Mouse (Mus musculus) gonadal fat pad, adult 2 months (tissue): ENCODE results near the gene Zfp629. TPM values are rescaled to one million over a fixed set of nuclear protein-coding genes. Genes with fewer than 3 reads are reported as not detected.

Experiments
- DNase-seq: peaks from one replicate; pipeline ENCODE4 v3.0.0-alpha.2; 2012; ENCODE audit warnings: low read depth
- polyA plus RNA-seq: library from polyadenylated mRNA; depleted of rRNA; stranded (reverse); fragments of >200 nt; gene quantifications from 2 replicates; pipeline ENCODE4 v1.2.3, GENCODE M21; 2012; rRNA removed

The Zfp629 gene
- polyA plus RNA-seq, 1 experiment, result 14.6 TPM

DNA sequence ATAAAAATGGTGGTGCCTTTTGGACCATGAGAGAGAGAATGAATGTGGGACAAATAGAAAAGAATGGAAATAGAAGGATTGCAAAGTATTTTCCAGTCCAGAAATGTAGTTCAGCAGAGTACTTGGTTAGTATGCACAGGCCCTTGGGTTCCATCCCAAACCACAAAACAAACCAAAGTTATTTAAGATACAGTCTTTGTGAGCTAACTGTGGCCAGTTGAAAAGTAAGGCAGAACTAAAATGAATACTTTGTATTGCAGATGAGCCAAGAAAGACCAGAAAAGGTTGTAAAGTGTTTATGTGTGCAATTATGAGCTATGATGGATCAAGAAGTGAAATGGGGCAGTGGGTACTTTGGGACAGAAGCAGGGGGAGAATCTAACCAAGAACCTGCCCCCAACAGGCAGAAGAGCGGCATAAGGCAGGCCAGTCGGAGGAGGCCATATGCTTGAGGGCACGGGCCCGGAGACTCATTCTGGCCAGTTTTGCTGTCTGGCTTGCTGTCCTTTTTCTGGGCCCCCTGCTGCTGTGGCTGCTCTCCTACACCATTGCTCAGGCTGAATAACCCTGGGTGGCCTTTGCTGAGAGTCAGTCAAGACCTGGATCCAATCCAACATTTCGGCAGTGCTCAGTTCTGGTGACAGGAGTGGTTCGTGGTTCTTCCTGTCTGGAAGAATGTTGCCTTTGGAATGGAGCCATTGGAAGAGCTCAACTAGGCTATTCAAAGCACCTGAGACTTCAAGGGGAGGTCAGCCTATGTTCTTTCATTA lies 51.0 kb downstream of the Zfp629 start:
- DNase-seq, result peak; percentile 74

DNA sequence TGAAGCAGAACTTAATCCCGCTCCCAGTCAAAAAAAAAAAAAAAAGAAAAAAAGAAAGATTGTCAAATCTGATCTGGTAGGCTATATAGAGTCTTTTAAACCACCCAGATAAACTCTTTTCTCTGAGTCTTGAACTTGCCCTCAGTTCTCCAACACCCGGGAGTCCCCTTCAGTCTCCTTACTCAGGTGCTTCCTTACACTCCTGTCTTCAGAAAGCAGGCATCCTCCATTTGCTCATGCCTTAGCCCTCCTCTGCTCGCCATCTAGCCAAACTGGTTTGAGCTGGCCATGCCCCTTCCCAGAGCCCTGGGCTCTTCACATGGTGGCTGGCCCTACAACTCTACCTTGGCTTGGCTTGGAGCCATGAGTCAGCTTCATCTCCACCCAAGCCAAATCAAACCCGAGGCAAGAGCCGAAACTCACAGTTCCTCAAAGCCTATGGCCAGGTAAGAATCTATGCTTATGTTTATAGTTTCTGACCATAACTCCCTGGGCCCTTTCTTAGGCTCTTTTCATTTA lies 54.2 kb downstream of the Zfp629 start, which contains the start of gene Tmem265:
Tmem265 (plus strand) TSS at position 51 of the 519 bp plus-strand sequence.
- DNase-seq, result no peak

DNA sequence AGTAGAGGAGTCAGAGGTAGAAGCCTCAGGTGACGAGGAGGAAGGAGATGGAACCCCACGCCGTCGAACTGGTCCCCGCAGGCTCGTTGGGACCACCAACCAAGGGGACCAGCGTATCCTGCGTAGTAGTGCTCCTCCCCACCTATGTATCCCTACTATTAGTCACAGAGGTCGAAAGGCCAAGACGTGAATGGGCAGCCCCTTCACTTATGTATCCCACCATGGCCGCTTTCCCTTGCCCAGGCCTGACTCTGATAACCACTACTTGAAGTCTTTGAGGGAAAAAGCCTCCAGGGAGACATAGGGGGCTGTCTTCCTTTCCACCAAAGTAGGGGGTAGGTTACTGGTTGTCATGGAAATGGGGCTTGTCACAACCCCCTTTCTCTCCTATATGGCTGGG lies 55.0 kb downstream of the Zfp629 start:
- DNase-seq, result no peak

Other genes starting within 250 kb of the Zfp629 start
- gene Zfp747, start 239.7 kb downstream of the Zfp629 start, polyA plus RNA-seq, result 8.7 and 9.4 TPM in 2 replicates
- gene 9130019O22Rik, start 228.6 kb downstream of the Zfp629 start, polyA plus RNA-seq, result 5.8 and 6.4 TPM in 2 replicates
- gene E430018J23Rik, start 222.2 kb downstream of the Zfp629 start, polyA plus RNA-seq, result 11.9 and 12.0 TPM in 2 replicates
- 5.6 and 5.9 TPM in 2 replicates for gene Zfp764, start 209.0 kb downstream of the Zfp629 start, polyA plus RNA-seq
- 18.1 and 22.4 TPM in 2 replicates for gene Zfp688, start 193.7 kb downstream of the Zfp629 start, polyA plus RNA-seq
- gene Zfp689, start 166.6 kb downstream of the Zfp629 start, polyA plus RNA-seq, result 3.5 and 4.2 TPM in 2 replicates
- gene Prr14, start 156.2 kb downstream of the Zfp629 start, polyA plus RNA-seq, result 52.6 and 58.8 TPM in 2 replicates
- gene Fbrs, start 136.6 kb downstream of the Zfp629 start, polyA plus RNA-seq, result 15.3 and 27.5 TPM in 2 replicates
- gene Srcap, start 103.8 kb downstream of the Zfp629 start, polyA plus RNA-seq, result 14.9 and 16.8 TPM in 2 replicates
- 8.9 and 12.1 TPM in 2 replicates for gene Gm42715, start 96.2 kb downstream of the Zfp629 start, polyA plus RNA-seq
- 0.18 TPM in 1 of 2 replicates, not detected in the other for gene Tmem265, start 54.4 kb downstream of the Zfp629 start, polyA plus RNA-seq
- gene Phkg2, start 42.5 kb downstream of the Zfp629 start, polyA plus RNA-seq, result 65.7 and 72.1 TPM in 2 replicates
- gene Ccdc189, start 27.2 kb downstream of the Zfp629 start, polyA plus RNA-seq, result 16.9 and 18.8 TPM in 2 replicates
- 29.2 and 32.8 TPM in 2 replicates for gene Rnf40, start 27.0 kb downstream of the Zfp629 start, polyA plus RNA-seq
- gene Bcl7c, start 93.1 kb upstream of the Zfp629 start, polyA plus RNA-seq, result 21.2 and 30.4 TPM in 2 replicates
- gene Ctf1, start 96.9 kb upstream of the Zfp629 start, polyA plus RNA-seq, result 21.0 and 35.9 TPM in 2 replicates
- gene Ctf2, start 116.4 kb upstream of the Zfp629 start, polyA plus RNA-seq, result not detected in 2 replicates
- 25.7 and 26.8 TPM in 2 replicates for gene Fbxl19, start 128.7 kb upstream of the Zfp629 start, polyA plus RNA-seq
- 27.1 and 37.9 TPM in 2 replicates for gene Orai3, start 154.0 kb upstream of the Zfp629 start, polyA plus RNA-seq
- gene Setd1a, start 160.9 kb upstream of the Zfp629 start, polyA plus RNA-seq, result 7.6 and 11.8 TPM in 2 replicates
- gene Gm49388, start 169.8 kb upstream of the Zfp629 start, polyA plus RNA-seq, result not detected in 2 replicates
- gene Hsd3b7, start 184.8 kb upstream of the Zfp629 start, polyA plus RNA-seq, result 103 and 120 TPM in 2 replicates
- 76.2 and 82.5 TPM in 2 replicates for gene Stx4a, start 208.5 kb upstream of the Zfp629 start, polyA plus RNA-seq
- 16.6 and 24.0 TPM in 2 replicates for gene Stx1b, start 208.8 kb upstream of the Zfp629 start, polyA plus RNA-seq